Mouse (Mus musculus): ENCODE data around the gene Nrip3.

DNA sequence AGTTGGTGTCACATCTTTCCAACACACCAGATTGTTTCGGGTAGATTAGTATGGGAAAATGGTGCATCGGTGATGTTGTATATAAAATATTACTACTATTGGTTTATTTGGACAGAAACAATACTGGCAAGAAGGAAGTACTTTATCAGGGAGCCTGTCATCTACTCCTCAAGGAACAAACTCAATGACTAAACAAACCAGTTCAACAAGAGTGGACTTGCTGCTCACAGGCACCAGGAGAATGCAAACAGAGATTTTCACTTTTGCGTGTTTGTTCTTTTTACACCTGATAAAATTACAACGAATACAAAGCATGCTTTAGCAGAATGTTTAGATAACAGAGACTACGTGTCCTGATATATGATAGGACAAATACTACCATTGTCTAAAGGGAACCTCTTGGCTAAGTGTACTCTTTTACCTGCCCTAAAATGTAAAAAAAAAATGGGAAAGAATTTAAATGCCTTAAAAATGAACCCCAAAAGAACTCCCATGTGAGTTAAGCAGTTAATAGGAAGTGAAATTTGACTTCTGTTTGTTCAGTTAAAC, 41.9 kb downstream of the Nrip3 start:
- TF ChIP-seq POLR2A (IDR thresholded peaks at IDR 0.05; ENCODE audit: extremely low read depth, insufficient read depth, low read length) (no peak), CTCF (IDR thresholded peaks at IDR 0.05; ENCODE audit: low read depth, low read length) (no peak)

Measured in liver, adult 2 months (tissue).